Mouse (Mus musculus) bone marrow, adult 2 months (tissue): ENCODE measurements around the gene Nptn.

Source experiments
- CTCF ChIP-seq: fragments of 200-500 bp; IDR thresholded peaks from 2 replicates; pipeline ENCODE4 v1.5.1; 2011; ENCODE audit warnings: low read length, control low read depth; ENCODE audit not compliant: control insufficient read depth, insufficient read depth
- POLR2A ChIP-seq: fragments of 200-500 bp; IDR thresholded peaks from 2 replicates; pipeline ENCODE4 v1.6.1; 2011; ENCODE audit warnings: low read depth, mild to moderate bottlenecking, control low read depth, low read length, borderline replicate concordance; ENCODE audit not compliant: control insufficient read depth

DNA sequence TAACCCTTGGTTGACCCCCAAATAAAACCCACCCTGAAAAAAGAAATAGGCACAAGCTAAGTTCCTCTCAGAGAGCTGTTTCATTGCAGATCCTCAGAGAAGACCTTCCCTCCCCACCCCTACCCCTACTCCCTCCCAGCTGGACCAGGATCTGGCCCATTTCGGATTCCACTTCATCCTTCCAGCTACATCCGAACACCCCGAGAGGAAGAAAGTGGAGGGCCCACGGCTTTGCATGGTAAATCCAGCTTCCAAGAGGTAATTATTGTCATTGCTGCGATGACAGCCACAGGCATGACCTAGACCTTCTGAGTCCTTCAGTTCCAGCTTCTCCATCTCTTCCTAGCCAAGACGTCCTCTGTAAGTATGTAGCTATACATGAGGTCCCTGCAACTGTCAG lies 31.1 kb upstream of the Nptn start:
- TF ChIP-seq CTCF (no peak), POLR2A (no peak)
